Mouse (Mus musculus): ENCODE results near the gene Tmem159. TPM values are rescaled to one million over a fixed set of nuclear protein-coding genes. Genes with fewer than 3 reads are reported as not detected.

Gene Tmem159
- polyA plus RNA-seq, 1 experiment from 2014 or later, result 35.6 TPM

DNA sequence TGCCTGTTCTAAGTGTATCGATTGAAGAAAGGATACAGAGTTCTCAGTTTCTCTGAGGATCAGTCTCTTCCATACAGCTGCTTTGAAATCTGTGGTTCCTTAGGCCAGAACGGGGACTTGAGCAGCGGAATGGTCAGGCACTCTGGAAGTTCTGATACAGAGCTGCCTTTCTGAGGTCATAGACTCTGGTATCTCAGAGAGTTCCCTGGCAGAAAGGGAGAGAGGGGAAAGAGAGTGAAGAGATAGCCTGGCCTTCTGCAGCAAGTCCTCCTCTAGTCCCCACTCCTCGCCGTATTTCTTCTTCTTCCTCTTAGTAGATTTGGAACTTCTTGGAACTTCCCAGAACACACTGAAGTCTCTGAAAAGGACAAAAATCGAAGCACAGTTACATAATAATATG lies 7.0 kb upstream of the Tmem159 start, which contains the start of gene Dnah3:
TSS of gene Dnah3 (minus strand) at position 101 of the 400 bp plus-strand sequence.
- Histone ChIP-seq H3K9ac (ENCODE audit: low read length) (no peak within 1 kb of the TSS), H3K4me1 (ENCODE audit: control insufficient read depth, insufficient read depth, low read length) (no peaks in the 10 kb centered on the region), H3K27me3 (ENCODE audit: control insufficient read depth, insufficient read depth, low read length) (no peaks in the 10 kb centered on the region), H3K9me3 (replicated peaks; ENCODE audit: control insufficient read depth, low read length) (no peaks in the 10 kb centered on the region), H3K36me3 (ENCODE audit: control insufficient read depth, insufficient read depth, low read length) (no peaks in the 10 kb centered on the region), H3K27ac (ENCODE audit: low read length) (no peak within 1 kb of the TSS), H3K4me2 (ENCODE audit: low read depth, low read length) (no peak within 1 kb of the TSS), H3K4me3 (replicated peaks; ENCODE audit: low read length) (no peak within 1 kb of the TSS)
- WGBS, result 83% methylated on average over 6 of the region's 6 CpGs
- no peak for ATAC-seq (ENCODE audit: insufficient read depth, low FRiP score)

DNA sequence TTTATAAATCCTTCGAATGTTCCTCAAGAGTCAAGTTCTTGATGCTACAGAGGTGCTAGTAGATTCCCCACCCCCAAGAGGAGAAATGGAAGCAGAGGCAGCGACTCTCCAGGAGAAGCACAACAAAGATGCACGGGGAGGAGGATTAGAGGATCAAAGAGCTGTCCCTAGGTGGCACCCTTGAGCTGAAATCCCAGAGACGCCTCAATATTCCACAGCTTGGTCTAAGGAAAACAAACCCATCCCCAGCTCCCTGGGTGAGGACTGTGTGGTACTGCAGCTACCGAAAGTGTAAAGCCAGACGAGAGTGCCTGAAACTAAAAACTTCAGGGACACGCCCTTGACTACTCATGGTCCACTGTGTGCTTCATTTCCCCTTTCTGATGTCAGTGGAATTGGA lies 4.3 kb upstream of the Tmem159 start:
- Histone ChIP-seq H3K4me2 (ENCODE audit: low read depth, low read length) (no peak overlapping the region), H3K9ac (ENCODE audit: low read length) (no peak overlapping the region), H3K4me1 (ENCODE audit: control insufficient read depth, insufficient read depth, low read length) (no peaks in the 10 kb centered on the region), H3K27ac (ENCODE audit: low read length) (no peak overlapping the region), H3K27me3 (ENCODE audit: control insufficient read depth, insufficient read depth, low read length) (no peaks in the 10 kb centered on the region), H3K9me3 (replicated peaks; ENCODE audit: control insufficient read depth, low read length) (no peaks in the 10 kb centered on the region), H3K36me3 (ENCODE audit: control insufficient read depth, insufficient read depth, low read length) (no peaks in the 10 kb centered on the region), H3K4me3 (replicated peaks; ENCODE audit: low read length) (no peak overlapping the region)
- WGBS, result 4% methylated on average over 7 of the region's 7 CpGs
- ATAC-seq (ENCODE audit: insufficient read depth, low FRiP score), result no peak

- no peak overlapping the region for H3K4me2 ChIP-seq (ENCODE audit: low read depth, low read length)
- no peak for ATAC-seq (ENCODE audit: insufficient read depth, low FRiP score)
- no peaks in the 10 kb centered on the region for H3K27me3 ChIP-seq (ENCODE audit: control insufficient read depth, insufficient read depth, low read length)
- H3K27ac ChIP-seq (ENCODE audit: low read length), result no peak overlapping the region
- H3K4me3 ChIP-seq (replicated peaks; ENCODE audit: low read length), result no peak overlapping the region
- no peaks in the 10 kb centered on the region for H3K36me3 ChIP-seq (ENCODE audit: control insufficient read depth, insufficient read depth, low read length)
- 23% methylated on average over 9 of the region's 9 CpGs for WGBS
- H3K4me1 ChIP-seq (ENCODE audit: control insufficient read depth, insufficient read depth, low read length), result peaks cover 4% of the 10 kb centered on the region; the same call in 1 of the 2 replicates
- H3K9me3 ChIP-seq (replicated peaks; ENCODE audit: control insufficient read depth, low read length), result no peaks in the 10 kb centered on the region
- no peak overlapping the region for H3K9ac ChIP-seq (ENCODE audit: low read length)
These were observed 3.8 kb upstream of the Tmem159 start for GRCm38 (mm10) chr7:120098403-120098802.

DNA sequence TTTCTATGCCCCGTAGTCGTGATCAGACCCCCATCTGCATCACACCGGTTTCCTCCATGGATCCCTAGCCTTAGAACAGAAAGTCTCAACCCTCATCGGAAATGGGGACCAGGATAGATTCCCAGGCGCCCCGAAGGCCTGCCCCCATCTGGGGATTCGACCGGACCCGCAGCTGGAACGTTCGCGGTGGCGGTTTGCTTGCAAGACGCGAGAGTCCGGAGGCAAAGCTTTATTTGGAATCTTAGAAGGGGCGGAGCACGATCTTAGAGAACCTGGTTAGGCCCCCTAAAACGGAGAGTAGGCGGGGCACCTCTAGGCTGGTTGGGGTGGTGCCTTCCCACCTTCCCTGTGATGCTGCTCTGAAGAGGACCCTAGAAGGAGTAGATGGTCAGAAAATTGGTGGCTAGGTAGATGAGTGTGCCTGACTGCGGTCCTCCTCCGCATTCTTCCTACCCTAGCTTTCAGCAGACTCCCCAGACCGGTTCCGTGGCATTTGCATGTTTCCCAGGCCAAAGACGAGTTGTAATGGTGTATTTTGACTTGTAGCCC lies 940 bp downstream of the Tmem159 start:
- 3% methylated on average over 25 of the region's 25 CpGs for WGBS
- Histone ChIP-seq H3K9me3 (replicated peaks; ENCODE audit: control insufficient read depth, low read length) (no peaks in the 10 kb centered on the region), H3K27me3 (ENCODE audit: control insufficient read depth, insufficient read depth, low read length) (no peaks in the 10 kb centered on the region), H3K27ac (ENCODE audit: low read length) (peak overlapping the region; percentile 83; the same call in 1 of the 2 replicates), H3K36me3 (ENCODE audit: control insufficient read depth, insufficient read depth, low read length) (no peaks in the 10 kb centered on the region; the same call in 1 of the 2 replicates), H3K9ac (ENCODE audit: low read length) (peak overlapping the region; percentile 88), H3K4me1 (ENCODE audit: control insufficient read depth, insufficient read depth, low read length) (peaks cover 6% of the 10 kb centered on the region; the same call in 1 of the 2 replicates), H3K4me2 (ENCODE audit: low read depth, low read length) (peak overlapping the region; percentile 80), H3K4me3 (replicated peaks; ENCODE audit: low read length) (peak overlapping the region; percentile 86)
- ATAC-seq (ENCODE audit: insufficient read depth, low FRiP score), result peak; percentile 38

GRCm38 (mm10) chr7:120104975-120105374 lies 2.8 kb downstream of the Tmem159 start:
- ATAC-seq (ENCODE audit: insufficient read depth, low FRiP score), result no peak
- WGBS, result 66% methylated on average over 3 of the region's 3 CpGs
- Histone ChIP-seq H3K36me3 (ENCODE audit: control insufficient read depth, insufficient read depth, low read length) (no peaks in the 10 kb centered on the region; the same call in 1 of the 2 replicates), H3K4me3 (replicated peaks; ENCODE audit: low read length) (no peak overlapping the region), H3K9ac (ENCODE audit: low read length) (no peak overlapping the region), H3K4me2 (ENCODE audit: low read depth, low read length) (no peak overlapping the region), H3K4me1 (ENCODE audit: control insufficient read depth, insufficient read depth, low read length) (peaks cover 6% of the 10 kb centered on the region; the same call in 1 of the 2 replicates), H3K27me3 (ENCODE audit: control insufficient read depth, insufficient read depth, low read length) (no peaks in the 10 kb centered on the region), H3K27ac (ENCODE audit: low read length) (no peak overlapping the region), H3K9me3 (replicated peaks; ENCODE audit: control insufficient read depth, low read length) (no peaks in the 10 kb centered on the region)

DNA sequence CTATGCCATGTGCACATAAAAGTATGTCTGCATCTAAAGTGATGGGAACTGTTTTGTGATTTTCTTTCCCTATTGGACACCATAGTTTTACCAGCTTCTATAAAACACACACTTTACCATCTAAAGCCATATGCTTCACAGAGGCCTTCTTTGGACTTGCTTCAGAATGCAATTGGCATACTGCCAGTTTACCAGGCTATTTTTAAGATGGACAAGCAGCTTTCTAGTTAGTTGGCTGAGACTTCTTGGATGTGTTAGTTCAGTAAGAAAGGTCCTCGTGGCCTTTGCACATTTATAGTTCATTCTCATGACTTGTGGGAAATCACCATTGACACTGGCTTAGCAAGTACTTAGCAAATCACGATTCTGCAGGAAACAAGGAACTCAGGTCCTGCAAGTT lies 4.2 kb downstream of the Tmem159 start:
- H3K27ac ChIP-seq (ENCODE audit: low read length), result no peak overlapping the region
- WGBS, result 29% methylated on average over 2 of the region's 2 CpGs
- H3K4me2 ChIP-seq (ENCODE audit: low read depth, low read length), result no peak overlapping the region
- no peak for ATAC-seq (ENCODE audit: insufficient read depth, low FRiP score)
- H3K9me3 ChIP-seq (replicated peaks; ENCODE audit: control insufficient read depth, low read length), result no peaks in the 10 kb centered on the region
- no peaks in the 10 kb centered on the region; the same call in 1 of the 2 replicates for H3K36me3 ChIP-seq (ENCODE audit: control insufficient read depth, insufficient read depth, low read length)
- H3K4me3 ChIP-seq (replicated peaks; ENCODE audit: low read length), result no peak overlapping the region
- no peak overlapping the region for H3K9ac ChIP-seq (ENCODE audit: low read length)
- no peaks in the 10 kb centered on the region for H3K27me3 ChIP-seq (ENCODE audit: control insufficient read depth, insufficient read depth, low read length)
- peaks cover 6% of the 10 kb centered on the region; the same call in 1 of the 2 replicates for H3K4me1 ChIP-seq (ENCODE audit: control insufficient read depth, insufficient read depth, low read length)

DNA sequence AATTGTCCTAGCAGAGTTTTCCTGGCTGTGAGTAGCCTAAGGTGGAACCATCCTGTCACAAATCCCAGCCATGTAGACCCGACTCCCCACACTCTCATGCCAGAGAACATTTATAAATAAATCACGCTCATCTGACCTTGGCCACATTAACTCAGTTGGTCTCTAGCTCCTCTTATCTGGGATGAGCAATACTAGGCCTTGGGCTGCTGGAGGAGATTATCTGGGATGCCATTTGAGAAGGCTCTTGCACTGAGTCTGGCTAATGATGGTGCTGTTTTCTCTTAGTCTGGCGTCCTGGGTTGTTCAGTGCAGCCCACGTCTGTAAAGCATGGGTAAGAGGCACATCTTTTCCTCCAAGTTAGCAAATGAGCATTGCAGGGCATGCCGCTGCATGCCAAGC lies 7.5 kb downstream of the Tmem159 start:
- H3K36me3 ChIP-seq (ENCODE audit: control insufficient read depth, insufficient read depth, low read length), result no peaks in the 10 kb centered on the region; the same call in 1 of the 2 replicates
- no peaks in the 10 kb centered on the region for H3K27me3 ChIP-seq (ENCODE audit: control insufficient read depth, insufficient read depth, low read length)
- no peak overlapping the region for H3K27ac ChIP-seq (ENCODE audit: low read length)
- no peak for ATAC-seq (ENCODE audit: insufficient read depth, low FRiP score)
- H3K4me2 ChIP-seq (ENCODE audit: low read depth, low read length), result no peak overlapping the region
- no peaks in the 10 kb centered on the region for H3K4me1 ChIP-seq (ENCODE audit: control insufficient read depth, insufficient read depth, low read length)
- H3K9ac ChIP-seq (ENCODE audit: low read length), result no peak overlapping the region
- 78% methylated on average over 5 of the region's 5 CpGs for WGBS
- no peaks in the 10 kb centered on the region for H3K9me3 ChIP-seq (replicated peaks; ENCODE audit: control insufficient read depth, low read length)
- no peak overlapping the region for H3K4me3 ChIP-seq (replicated peaks; ENCODE audit: low read length)

GRCm38 (mm10) chr7:120116976-120117375 lies 14.8 kb downstream of the Tmem159 start:
- H3K9ac ChIP-seq (ENCODE audit: low read length), result no peak overlapping the region
- no peaks in the 10 kb centered on the region; the same call in 1 of the 2 replicates for H3K36me3 ChIP-seq (ENCODE audit: control insufficient read depth, insufficient read depth, low read length)
- H3K27me3 ChIP-seq (ENCODE audit: control insufficient read depth, insufficient read depth, low read length), result no peaks in the 10 kb centered on the region
- no peak overlapping the region for H3K4me2 ChIP-seq (ENCODE audit: low read depth, low read length)
- no peak overlapping the region for H3K27ac ChIP-seq (ENCODE audit: low read length)
- no peak overlapping the region for H3K4me3 ChIP-seq (replicated peaks; ENCODE audit: low read length)
- WGBS, result 80% methylated on average over 5 of the region's 5 CpGs
- no peak for ATAC-seq (ENCODE audit: insufficient read depth, low FRiP score)
- H3K9me3 ChIP-seq (replicated peaks; ENCODE audit: control insufficient read depth, low read length), result no peaks in the 10 kb centered on the region
- no peaks in the 10 kb centered on the region for H3K4me1 ChIP-seq (ENCODE audit: control insufficient read depth, insufficient read depth, low read length)

DNA sequence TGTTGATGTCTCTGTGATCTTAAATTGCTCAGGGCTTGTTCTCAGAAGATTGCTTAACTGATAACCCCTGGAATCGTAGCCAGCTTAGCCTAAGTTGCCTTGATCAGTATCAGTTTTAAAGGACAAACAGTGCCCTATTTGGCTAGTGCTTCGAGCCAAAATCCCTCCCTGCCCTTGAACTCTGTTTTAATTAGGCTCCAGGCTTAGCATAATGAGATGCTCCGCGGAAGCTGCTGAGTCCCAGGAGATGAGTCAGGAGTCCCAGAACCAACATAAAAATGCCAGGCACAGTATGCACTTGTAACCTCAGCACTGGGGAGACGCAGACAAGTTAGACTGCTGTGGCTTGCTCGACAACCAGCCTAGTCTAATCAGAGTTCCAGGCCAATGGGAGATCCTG lies 15.4 kb downstream of the Tmem159 start:
- ATAC-seq (ENCODE audit: insufficient read depth, low FRiP score), result no peak
- H3K4me1 ChIP-seq (ENCODE audit: control insufficient read depth, insufficient read depth, low read length), result no peaks in the 10 kb centered on the region
- H3K4me3 ChIP-seq (replicated peaks; ENCODE audit: low read length), result no peak overlapping the region
- no peaks in the 10 kb centered on the region for H3K9me3 ChIP-seq (replicated peaks; ENCODE audit: control insufficient read depth, low read length)
- H3K27ac ChIP-seq (ENCODE audit: low read length), result no peak overlapping the region
- no peaks in the 10 kb centered on the region; the same call in 1 of the 2 replicates for H3K36me3 ChIP-seq (ENCODE audit: control insufficient read depth, insufficient read depth, low read length)
- H3K9ac ChIP-seq (ENCODE audit: low read length), result no peak overlapping the region
- H3K4me2 ChIP-seq (ENCODE audit: low read depth, low read length), result no peak overlapping the region
- 55% methylated on average over 6 of the region's 6 CpGs for WGBS
- no peaks in the 10 kb centered on the region for H3K27me3 ChIP-seq (ENCODE audit: control insufficient read depth, insufficient read depth, low read length)

All from stomach, embryonic 16.5 days (tissue).